Mouse (Mus musculus): ENCODE data around the gene Crygc. TPM values are rescaled to one million over a fixed set of nuclear protein-coding genes. Genes with fewer than 3 reads are reported as not detected.

Gene Crygc
- total and polyA plus RNA-seq, 3 experiments = not detected

- no peaks in the 10 kb centered on the region for H3K36me3 ChIP-seq (replicated peaks in 1 of 2; ENCODE audit: control insufficient read depth in 1 of 2, insufficient read depth in 1 of 2, low read length in 1 of 2)
- H3K9me3 ChIP-seq (replicated peaks; ENCODE audit: low read length) = peaks cover 2% of the 10 kb centered on the region
- no peak overlapping the region for H3K27ac ChIP-seq (ENCODE audit: insufficient read depth, low read depth)
- H3K4me3 ChIP-seq (replicated peaks in 1 of 3; ENCODE audit: low read depth in 2 of 3, low read length in 2 of 3, poor library complexity in 1 of 3) = no peak overlapping the region
- H3K4me2 ChIP-seq (ENCODE audit: insufficient read depth, low read depth, poor library complexity, severe bottlenecking) = no peak overlapping the region
- dilution Hi-C loops (cut with MboI; ENCODE audit: extremely low pct_ligation_motif_present, extremely low pct_unique_long_range_greater_than_20kb, low sequenced_read_pairs) (no loop called here), in situ Hi-C loops (cut with MboI; ENCODE audit: low pct_ligation_motif_present, low pct_unique_long_range_greater_than_20kb, low sequenced_read_pairs) (no loop called here)
- no peak for DNase-seq (ENCODE audit: extremely low read depth)
- H3K4me1 ChIP-seq (ENCODE audit: control insufficient read depth in 1 of 2, insufficient read depth in 2 of 2) = peaks cover 0 to 7% of the 10 kb centered on the region in 2 experiments; a peak in 2 of 4 replicates
- TF ChIP-seq CHD1 (IDR thresholded peaks at IDR 0.05; ENCODE audit: low read depth, low read length) = no peak
- no peak for TF ChIP-seq ZC3H11A (IDR thresholded peaks at IDR 0.05; ENCODE audit: low read depth, low read length)
- no peak for TF ChIP-seq MAZ (IDR thresholded peaks at IDR 0.05; ENCODE audit: low read depth, low read length)
- no peak for TF ChIP-seq UBTF (IDR thresholded peaks at IDR 0.05; ENCODE audit: low read depth, low read length)
- TF ChIP-seq SMC3 (IDR thresholded peaks at IDR 0.05; ENCODE audit: low read depth, low read length) = no peak
- no peak for TF ChIP-seq ELF1 (IDR thresholded peaks at IDR 0.05; ENCODE audit: low read depth, low read length)
- no peak for TF ChIP-seq MAFK (IDR thresholded peaks at IDR 0.05; ENCODE audit: insufficient replicate concordance, low read length)
- no peak for TF ChIP-seq ZKSCAN1 (IDR thresholded peaks at IDR 0.05; ENCODE audit: borderline replicate concordance, low read depth, low read length)
- TF ChIP-seq JUN (IDR thresholded peaks at IDR 0.05; ENCODE audit: insufficient read depth, low read depth, low read length) = no peak
- no peak for TF ChIP-seq USF2 (conservative IDR thresholded peaks at IDR 0.05; ENCODE audit: low read depth, low read length)
- no peaks in the 10 kb centered on the region for H3K79me2 ChIP-seq (replicated peaks; ENCODE audit: control insufficient read depth, extremely low read depth, insufficient read depth, poor library complexity, severe bottlenecking)
- no peak overlapping the region for H3K9ac ChIP-seq (ENCODE audit: insufficient read depth, low read depth)
- H3K27me3 ChIP-seq (replicated peaks) = no peaks in the 10 kb centered on the region
Measured at GRCm38 (mm10) chr1:65067842-65068241, 5.6 kb downstream of the Crygc start.

GRCm38 (mm10) chr1:65064201-65064600 is 9.3 kb downstream of the Crygc start:
- H3K27me3 ChIP-seq (replicated peaks) = no peaks in the 10 kb centered on the region
- dilution Hi-C loops (cut with MboI; ENCODE audit: extremely low pct_ligation_motif_present, extremely low pct_unique_long_range_greater_than_20kb, low sequenced_read_pairs) (no loop called here), in situ Hi-C loops (cut with MboI; ENCODE audit: low pct_ligation_motif_present, low pct_unique_long_range_greater_than_20kb, low sequenced_read_pairs) (no loop called here)
- H3K4me1 ChIP-seq (ENCODE audit: control insufficient read depth in 1 of 2, insufficient read depth in 2 of 2) = peaks cover 0 to 20% of the 10 kb centered on the region in 2 experiments; a peak in 3 of 4 replicates
- TF ChIP-seq KAT2A (IDR thresholded peaks at IDR 0.05; ENCODE audit: insufficient replicate concordance, low read length) (no peak), UBTF (IDR thresholded peaks at IDR 0.05; ENCODE audit: low read depth, low read length) (no peak), SMC3 (IDR thresholded peaks at IDR 0.05; ENCODE audit: low read depth, low read length) (no peak), USF2 (conservative IDR thresholded peaks at IDR 0.05; ENCODE audit: low read depth, low read length) (no peak), PAX5 (IDR thresholded peaks at IDR 0.05; ENCODE audit: low read length) (no peak), BHLHE40 (IDR thresholded peaks at IDR 0.05; ENCODE audit: low read depth, low read length) (no peak), RAD21 (IDR thresholded peaks at IDR 0.05; ENCODE audit: low read depth, low read length) (no peak), ETS1 (conservative IDR thresholded peaks at IDR 0.05; ENCODE audit: low read depth, low read length) (no peak), MYC (IDR thresholded peaks at IDR 0.05; ENCODE audit: low read depth, low read length) (no peak), HCFC1 (IDR thresholded peaks at IDR 0.05; ENCODE audit: low read depth, low read length) (no peak), GABPA (IDR thresholded peaks at IDR 0.05; ENCODE audit: insufficient replicate concordance, low read depth, low read length) (no peak), TBP (conservative IDR thresholded peaks at IDR 0.05; ENCODE audit: low read depth, low read length) (no peak), MAFK (IDR thresholded peaks at IDR 0.05; ENCODE audit: insufficient replicate concordance, low read length) (no peak)
- H3K27ac ChIP-seq (ENCODE audit: insufficient read depth, low read depth) = no peak overlapping the region
- H3K79me2 ChIP-seq (replicated peaks; ENCODE audit: control insufficient read depth, extremely low read depth, insufficient read depth, poor library complexity, severe bottlenecking) = no peaks in the 10 kb centered on the region
- peaks cover 2% of the 10 kb centered on the region for H3K9me3 ChIP-seq (replicated peaks; ENCODE audit: low read length)
- no peak overlapping the region for H3K9ac ChIP-seq (ENCODE audit: insufficient read depth, low read depth)
- H3K36me3 ChIP-seq (replicated peaks in 1 of 2; ENCODE audit: control insufficient read depth in 1 of 2, insufficient read depth in 1 of 2, low read length in 1 of 2) = no peaks in the 10 kb centered on the region
- no peak overlapping the region for H3K4me2 ChIP-seq (ENCODE audit: insufficient read depth, low read depth, poor library complexity, severe bottlenecking)
- no peak overlapping the region for H3K4me3 ChIP-seq (replicated peaks in 1 of 3; ENCODE audit: low read depth in 2 of 3, low read length in 2 of 3, poor library complexity in 1 of 3)
- DNase-seq (ENCODE audit: extremely low read depth) = no peak
